Mouse (Mus musculus) right cerebral cortex, postnatal 4 days (tissue): ENCODE results near the gene Fsd2.

Source experiments
- DNase-seq: peaks from one replicate; pipeline ENCODE4 v3.0.0-alpha.2; 2022

Gene Fsd2

DNA sequence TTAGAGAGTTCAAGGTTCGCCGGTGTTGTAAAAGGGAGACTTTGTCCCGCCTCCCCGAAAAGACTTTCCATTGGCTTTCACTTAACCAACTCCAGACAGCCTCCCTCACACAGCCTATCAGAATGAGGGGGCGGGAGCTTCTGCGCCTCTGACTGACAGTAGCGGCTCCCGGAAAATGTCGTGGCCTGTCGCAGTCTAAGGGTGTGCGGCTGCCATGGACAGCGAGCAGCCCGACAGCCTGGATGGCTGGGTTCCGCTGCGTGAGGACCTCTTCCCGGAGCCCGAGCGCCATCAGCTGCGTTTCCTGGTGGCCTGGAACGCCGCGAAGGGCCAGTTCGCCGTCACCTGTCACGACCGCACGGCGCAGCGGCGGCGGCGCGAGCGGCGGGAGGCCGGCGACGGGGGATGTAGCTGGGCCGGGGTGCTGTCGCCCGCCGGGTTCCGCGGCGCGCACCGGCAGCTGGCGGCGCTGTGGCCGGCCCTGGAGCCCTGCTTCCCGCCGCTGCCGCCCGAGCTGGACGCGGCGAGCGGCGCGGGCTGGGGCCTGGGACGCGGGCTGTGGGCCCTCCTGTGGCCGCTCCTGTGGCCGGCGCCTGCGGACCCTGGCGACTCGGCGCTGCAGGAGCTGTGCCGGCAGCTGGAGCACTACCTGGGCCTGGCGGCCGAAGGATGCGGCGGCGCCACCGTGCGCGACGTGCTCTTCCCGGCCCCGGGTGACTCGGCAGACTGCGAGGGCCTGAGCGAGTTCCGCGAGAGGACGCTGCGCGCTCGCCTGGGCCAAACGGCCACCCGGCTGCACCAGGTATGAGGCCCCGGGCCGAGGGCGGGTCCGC, 4.6 kb upstream of the Fsd2 start, which contains the start of gene Whamm:
Gene Whamm (plus strand): TSS at position 159 of the 833 bp plus-strand sequence.
- DNase-seq = peak; percentile 80

DNA sequence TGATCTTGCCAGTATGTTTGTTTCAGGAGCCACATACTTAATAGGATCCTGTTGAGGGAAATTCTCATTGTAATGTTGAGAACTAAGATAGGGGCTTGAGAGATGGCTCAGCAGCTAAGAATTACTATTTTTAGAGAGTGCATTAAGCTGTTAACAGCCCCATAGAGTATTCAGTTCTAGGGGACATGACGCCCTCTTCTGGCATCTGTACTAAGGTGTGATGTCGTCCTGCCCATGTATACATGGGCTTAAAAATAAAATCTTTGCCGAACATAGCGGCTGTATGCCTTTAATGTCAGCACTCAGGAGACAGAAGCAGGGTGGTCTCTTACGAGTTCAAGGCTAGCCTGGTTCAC, 4.0 kb upstream of the Fsd2 start:
- DNase-seq = no peak

DNA sequence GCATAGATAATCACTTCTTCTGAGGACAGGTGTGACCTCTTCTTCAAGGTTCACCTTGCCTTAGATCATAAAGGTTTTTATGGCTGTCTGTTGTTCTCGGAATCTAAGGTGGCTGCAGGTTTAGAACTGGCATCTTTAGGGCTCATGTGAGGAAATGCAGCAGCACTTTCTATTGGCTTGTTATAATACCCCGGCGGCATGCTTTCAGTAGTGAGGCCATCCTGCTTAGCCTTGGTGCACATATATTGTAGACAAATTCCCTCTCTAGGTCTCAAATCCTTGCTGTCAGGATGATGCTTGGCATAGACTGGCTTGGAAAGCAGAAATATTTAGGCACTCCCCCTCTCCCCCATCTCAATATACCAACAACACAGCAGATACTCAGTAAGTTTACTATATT, 3.5 kb upstream of the Fsd2 start:
- no peak for DNase-seq

DNA sequence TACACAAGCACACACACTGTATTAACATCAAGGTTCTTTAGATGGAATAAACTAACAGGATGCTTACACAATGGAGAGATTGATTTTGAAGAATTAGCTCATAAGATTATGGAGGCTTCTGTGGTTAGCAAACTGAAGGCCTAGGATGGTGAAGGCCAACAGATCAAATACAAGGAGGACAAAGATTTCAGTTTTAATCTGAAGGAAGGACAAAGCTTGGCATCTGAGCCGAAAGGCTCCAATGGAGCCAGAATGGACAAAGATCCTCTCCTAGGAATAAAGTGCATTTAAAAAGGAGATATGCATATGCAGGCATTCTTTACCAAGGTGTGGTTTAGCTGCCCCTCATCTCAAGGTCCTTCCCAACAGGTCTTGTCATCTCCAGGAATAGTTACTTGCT, 3.1 kb upstream of the Fsd2 start:
- DNase-seq = no peak

DNA sequence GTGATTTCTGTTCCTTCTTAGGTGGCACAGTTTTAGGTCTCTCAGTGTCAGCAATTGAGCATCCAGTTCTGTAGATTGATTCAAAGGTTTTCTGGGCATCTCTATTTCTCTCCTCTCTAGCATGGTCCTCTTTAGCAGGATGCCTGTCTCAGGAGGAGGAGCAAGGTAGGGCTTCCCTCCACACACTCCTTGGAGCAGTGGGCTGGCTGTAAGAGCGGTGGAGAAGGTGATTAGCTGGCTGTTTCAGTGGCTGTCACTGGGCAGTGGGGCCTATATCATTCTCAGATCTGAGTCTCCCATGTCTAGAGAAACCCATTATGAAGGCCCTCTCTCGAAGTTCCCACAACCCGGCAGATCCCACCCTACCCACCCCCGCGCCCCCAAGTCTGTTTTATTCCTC, 652 bp upstream of the Fsd2 start:
- DNase-seq = no peak

DNA sequence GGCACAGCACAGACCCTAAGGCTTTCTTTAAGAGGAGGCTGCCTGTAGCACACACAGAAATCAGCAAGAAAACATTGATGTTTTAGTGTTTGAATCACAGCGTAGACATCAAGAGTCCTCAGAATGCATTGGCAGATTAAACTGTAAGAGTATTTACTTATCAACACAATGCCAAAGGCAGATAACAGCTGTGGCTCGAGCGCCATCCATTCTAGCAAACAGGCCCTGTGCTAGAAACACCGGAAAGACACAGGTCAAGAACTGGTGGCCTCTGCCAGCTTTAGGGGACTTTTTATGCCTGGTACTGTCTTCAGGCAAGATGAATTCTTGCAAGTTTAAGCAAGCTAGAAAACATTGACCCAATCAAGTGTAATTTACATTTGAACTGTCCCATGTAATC, 412 bp downstream of the Fsd2 start:
- DNase-seq = no peak

DNA sequence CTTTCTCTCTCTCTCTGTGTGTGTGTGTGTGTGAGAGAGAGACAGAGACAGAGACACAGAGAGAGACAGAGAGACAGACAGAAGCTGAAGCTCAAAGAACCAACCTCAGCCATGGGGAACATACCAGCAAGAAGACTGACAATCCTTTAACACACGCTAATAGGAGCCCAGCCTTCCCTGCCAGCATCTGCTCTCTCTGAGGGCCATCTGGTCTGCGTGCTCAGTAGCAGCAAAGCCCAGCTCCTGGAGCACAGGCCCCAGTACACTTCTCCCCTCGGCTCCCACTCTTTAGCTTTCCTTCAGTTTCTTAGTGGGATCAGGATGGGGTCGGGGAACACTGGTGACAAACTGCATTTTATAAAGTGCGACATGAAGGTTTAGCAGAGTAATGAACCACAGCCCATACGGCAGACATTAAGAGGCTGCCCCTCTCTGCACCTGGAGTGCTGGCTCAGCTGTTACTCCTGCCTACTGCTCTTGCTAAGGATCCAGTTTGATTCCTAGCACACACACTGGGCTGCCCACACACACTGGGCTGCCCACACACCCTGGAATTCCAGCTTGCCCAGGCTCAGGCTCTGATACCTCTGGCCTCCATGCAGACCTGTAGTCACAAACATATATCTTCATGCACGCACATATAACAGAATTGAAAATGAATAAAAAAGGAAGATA, 1.2 kb downstream of the Fsd2 start:
- DNase-seq = no peak

DNA sequence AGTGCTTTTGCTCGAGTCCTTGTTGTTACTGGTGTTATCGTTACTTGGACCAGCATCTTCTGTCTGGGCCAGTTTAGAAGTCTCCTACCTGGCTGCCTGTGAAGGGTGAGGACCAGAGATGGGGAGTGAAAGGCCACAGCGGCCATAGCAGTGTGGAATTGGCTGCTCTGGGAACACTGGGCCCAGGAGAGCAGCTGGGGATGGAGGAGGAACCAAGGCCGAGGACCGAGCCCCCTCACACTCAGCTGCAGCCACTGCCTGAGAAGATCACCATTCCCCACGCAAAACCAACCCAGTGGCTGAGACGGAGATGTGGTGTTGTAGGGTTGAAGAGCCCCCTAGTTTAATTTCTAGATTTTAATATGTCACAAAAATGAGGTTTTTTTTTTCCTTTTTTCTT, 2.0 kb downstream of the Fsd2 start:
- DNase-seq = no peak

DNA sequence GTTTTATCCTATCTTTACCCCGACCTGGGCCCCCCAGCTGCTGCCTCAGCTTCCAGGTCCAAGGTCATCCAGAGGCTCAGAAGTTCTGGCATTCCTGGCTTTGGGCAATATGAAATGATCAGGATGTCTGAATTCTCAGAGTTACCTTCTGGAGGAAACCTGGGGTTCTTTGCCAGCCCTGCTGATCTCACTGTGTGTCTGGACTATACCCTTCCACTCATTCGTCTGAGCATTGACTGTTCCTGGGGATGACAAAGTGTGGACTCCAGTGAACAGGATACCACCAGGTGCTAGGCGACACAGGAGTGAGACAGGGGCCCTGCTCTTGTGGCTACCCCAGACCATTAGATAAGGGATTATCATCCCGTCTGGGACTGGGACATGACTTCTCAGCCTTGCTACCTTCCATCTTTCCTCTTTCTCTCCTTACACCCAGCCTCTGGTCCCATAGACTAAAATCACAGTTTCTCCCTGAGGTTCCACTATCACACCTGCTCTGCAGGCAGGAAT, 3.2 kb downstream of the Fsd2 start:
- no peak for DNase-seq

DNA sequence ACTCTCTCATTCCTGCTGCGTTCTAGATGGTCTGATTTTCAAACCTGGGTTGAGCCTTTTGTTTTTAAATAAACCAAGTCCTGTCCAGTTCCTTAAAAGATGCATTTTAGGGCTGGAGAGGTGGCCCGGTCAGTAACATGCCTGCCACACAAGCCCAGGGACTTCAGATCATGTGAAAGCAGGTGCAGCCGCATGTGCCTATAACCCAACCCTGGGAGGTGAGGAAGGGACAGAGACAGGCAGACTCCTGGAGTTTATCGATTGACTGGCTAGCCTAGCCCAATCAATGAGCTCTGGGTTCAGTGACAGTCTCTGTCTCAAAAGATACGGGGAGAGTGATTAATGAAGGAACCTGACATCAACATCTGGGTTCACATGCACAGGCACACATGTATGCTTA, 5.5 kb downstream of the Fsd2 start:
- no peak for DNase-seq

DNA sequence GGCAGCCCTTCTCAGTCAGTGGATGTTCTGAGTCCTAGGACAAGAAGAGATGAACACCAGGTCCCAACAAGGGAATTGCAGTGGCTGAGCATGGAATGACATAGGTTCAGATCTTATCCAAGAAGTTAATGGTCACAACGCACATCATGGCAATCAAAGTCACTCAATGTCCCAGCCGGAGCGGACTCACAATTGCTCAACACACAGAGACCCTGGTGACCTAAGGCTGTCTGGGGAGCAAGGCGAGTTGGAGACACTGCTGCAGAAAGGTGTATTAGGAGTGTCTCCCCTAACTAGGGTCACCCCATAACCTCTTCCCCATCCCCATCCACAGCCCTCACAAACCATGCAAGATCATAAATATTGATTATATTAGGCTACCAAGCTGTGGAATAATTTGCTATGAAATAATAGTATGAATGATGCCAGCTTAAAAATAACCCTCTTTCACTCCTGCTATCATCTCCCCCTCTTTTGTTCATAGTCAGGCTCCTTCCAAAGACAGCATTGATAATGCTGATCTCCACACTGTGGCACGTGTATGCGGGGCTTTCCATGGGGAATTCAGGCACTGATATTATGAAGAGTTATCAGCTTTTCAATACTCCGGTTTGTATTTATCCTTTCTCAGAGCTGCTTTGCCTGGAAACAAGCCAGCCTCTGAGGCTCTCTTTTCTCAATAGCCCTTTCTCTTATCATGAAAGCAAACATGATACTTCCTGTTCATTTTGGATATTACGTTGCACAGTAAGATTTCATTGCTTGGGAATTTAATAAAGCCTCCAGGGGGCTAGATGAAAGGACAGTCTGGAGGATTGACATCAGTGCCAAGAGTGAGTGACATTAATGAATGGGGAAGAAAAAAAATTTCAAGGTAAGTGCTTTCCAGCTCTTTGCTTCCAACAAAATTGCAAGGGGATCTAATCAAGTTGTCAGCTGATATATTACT, 6.4 kb downstream of the Fsd2 start:
- DNase-seq = no peak

DNA sequence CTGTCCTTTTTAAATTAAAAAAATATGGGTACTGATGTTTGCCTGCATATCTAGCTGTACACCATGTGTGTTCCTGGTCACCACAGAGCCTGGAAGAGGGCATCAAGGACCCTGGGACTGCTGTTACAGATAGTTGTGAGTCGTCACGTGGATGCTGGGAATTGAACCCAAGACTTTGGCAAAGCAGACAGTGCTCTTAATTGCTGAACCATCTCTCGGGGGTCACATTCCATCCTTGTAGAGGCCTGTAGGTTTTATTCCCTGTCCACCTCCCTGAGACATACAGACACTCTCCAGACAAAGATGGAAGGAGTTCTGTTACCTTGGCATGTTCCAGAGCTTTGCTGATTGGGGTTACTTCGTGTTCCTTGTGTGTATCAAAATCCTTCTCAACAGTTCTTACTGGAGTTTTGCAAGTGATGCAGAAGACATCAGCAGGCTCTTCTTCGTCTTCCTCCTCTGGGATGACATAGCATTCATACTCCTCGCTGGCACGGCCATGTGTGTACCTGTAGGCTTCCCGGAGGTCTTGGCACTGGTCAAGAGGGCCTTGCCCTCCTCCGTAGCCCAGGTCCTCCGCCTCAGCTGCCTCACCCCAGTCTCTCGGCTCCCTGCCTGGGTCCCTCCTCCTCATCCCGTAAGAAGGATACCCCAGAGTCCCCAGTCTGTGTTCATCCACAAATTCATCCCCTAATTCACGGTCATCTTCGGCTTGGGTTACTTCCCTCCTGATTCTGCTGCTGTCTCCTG, 7.3 kb downstream of the Fsd2 start:
- DNase-seq = no peak

DNA sequence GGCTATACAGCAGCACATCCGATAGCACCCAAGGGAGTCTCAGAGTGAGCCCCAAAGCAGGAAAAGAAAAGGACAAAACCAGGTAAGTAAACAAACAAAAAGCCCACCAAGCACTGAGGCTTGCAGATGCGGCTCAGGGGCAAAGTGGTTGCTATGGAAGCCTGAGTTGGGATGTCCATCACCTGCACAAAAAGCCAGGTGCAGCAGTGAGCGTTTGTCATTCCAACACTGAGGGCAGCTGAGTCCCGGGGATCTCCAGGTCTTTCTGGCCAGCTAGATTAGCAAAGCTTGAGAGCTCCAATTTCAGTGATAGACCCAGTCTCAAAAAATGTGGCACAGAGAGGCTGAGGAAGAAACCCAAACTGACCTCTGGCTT, 8.8 kb downstream of the Fsd2 start:
- no peak for DNase-seq

DNA sequence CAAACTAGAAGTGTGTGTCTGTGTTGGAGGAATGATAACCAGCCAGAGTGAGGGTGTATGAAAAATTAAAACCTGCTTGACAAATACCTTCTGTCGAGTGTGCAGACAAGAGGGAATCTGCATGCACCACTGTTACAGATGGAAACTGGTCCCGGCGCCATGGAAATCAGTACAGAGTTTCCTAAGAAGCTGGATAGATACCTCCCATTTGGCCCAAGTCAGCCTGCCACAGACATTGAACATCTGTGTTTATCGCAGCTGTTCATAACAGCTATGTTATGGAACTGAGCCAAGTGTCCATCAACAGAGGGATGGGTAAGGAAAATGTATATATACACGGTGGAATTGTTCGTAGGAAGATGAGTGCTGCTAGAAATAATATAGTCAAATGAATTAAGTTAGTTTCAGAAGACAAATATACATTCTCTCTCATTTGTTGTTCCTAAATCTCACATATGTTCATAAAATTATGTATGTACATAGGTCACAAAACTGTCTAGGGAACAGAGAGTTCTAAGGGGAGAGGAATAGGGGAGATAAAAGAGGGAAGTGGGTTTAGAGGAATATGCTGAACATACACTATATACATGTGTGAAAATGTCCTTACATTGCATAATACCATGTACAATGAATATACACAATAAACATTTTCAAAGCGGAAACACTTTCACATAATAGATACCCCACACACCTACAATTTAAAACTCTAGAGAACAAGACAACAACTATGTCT, 9.3 kb downstream of the Fsd2 start:
- DNase-seq = no peak

DNA sequence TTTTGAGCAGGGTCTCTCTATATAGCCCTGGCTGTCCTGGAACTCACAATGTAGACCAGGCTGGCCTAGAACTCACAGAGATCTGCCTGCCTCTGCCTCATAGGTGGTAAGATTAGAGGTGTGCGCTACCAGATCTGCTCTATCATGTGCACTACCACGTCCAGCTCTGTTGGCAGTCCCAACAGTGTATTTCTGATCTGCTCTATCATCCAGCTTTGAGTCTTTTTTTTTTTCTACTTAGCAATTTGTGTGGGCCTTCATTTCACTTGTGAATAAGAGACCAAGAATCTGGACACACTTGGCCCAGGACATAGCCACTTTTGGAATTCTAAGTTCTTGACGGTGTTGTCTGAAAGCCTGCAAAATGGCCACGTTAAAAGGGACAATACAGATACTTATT, 9.9 kb downstream of the Fsd2 start:
- no peak for DNase-seq

DNA sequence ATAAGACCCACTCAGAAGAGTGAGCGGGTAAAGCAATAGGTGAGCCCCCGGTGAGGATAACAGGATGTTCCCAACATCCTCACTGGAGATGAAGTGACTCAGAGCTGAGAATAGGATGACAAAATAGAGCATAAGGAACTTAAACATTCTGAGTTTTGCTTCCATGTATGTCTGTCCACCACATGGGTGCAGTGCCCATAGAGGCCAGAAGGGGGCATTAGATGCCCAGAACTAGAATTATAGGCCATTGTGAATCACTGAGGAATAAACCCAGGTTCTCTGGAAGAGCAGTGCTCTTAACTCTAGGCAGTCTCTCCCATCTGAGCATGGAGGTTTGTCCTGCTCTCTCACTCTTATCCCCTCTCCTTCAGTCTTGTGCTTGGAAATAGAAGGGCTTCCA, 12.4 kb downstream of the Fsd2 start:
- DNase-seq = peak; percentile 64

DNA sequence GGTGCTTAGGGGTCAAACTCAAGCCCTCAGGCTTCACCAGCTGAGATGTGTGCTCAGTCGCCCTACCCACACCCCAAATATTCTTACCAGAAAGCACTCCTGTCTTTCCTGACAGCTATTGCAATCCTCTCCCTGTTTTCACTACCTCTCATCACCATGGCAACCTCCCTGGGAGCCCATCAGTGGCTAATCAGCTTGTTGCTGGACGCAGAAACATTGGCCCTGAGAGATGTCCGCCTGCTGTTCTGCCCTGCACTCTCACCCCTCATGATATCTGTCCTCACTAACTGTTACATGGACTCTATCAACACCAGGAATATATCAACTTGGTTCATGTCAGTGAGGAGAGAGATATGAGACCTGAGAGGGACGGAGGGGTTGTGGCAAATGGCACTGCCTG, 13.2 kb downstream of the Fsd2 start:
- DNase-seq = no peak

DNA sequence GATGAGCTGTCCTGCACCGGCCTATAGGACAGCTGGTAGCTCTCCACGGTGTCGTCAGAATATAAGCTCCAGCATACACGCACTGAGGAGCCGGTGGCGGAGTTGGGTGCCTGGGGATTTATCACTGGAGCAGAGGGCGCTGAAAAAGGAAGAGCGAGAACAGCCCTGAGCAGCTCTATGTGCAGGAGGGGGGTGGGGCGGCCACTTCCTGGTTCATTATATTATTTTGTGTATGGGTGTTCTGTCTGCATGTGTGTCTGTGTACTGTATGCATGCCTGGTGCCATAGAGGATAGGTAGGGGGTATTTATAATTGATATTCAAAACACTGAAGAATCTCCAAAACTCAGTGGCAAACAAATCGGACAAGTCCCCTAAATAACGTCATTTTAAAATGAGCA, 17.9 kb downstream of the Fsd2 start:
- no peak for DNase-seq

DNA sequence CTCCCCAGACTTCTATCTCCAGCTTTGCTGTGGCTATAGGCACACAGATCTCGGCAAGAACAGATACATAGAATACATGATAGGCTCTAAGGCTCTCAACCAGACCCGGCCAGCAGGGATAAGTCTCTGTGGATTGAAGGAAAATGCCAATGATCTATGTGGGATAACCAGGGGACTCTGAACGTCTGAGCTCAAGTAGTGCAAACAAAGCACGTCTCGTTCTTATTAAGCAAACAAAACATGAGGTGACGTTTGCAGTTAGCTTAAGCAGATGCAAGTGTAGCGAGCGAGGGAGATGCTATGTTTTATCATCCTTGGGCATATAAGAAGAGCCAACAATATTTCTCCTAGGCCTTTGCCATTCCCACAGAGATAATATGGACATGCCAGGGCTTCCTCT, 23.8 kb downstream of the Fsd2 start:
- no peak for DNase-seq

DNA sequence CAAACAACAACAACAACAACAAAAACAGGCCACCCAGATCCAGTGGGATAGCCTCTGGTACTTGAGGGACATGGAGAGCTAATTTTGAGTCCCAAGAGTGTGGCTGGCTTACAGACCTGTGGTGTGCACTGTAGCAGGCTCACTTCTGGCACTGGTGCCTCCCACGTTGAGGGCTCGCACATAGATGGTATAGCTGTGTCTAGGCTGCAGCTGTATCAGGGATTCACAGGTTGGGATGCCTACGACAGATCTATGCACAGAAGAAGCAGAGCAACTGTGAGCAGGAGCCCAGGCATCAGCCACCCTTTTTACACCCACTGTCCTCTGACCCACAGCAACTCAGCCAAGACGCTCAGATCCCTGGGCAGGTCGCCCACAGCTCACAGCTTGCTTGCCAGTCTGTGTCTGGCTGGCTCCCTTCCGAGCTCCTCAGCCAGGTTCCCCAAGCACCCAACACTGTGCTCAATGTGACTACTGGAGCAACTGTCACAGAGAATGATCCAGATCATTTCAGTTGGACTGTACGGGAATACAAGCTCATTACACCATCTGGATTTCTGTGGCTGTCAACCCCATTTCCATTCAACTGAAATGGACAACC, 24.7 kb downstream of the Fsd2 start:
- peak; percentile 74 for DNase-seq

DNA sequence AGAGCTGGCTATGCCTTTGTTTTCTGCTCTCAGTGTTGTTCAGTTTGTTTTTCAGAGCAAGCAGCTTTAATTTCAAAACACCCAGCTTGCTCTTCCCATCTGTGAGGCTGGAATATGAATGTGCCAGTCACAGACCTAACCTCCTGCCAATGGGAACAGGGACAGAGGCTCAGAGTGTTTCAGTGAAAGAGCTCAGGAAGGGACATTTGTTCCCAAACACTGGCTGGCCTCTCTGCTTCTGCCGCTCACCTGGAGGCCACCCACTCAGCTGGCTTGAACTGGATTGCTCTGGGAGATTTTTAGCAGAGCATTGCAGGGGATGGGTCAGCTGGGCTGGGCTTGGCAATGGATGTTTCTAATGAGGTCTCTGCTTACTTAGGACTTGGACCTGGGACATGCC, 25.7 kb downstream of the Fsd2 start:
- no peak for DNase-seq

DNA sequence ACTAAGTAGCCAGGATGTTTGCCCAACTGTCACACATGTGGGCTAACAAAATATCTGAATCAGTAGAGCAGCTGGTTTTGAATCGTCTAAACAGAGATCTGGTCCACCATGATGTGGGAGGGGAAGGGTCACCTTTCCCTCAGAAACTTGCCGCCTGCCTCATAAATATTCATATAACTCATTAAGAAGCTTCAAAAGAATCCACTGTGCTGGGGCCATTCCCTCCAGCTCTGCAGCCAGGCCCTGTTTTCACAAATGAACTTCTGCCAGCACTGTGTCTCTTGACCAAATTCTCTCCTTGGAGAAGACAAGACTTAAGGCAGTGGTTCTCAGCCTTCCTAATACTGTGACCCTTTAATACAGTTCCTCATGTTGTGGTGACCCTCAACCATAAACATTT, 27.2 kb downstream of the Fsd2 start:
- DNase-seq = no peak
